Mouse (Mus musculus): Measurements from ENCODE around the gene Tmc3. TPM values are rescaled to one million over a fixed set of nuclear protein-coding genes. Genes with fewer than 3 reads are reported as not detected.

Gene Tmc3
- polyA plus RNA-seq, 1 experiment from 2014 or later: 0.23 TPM

DNA sequence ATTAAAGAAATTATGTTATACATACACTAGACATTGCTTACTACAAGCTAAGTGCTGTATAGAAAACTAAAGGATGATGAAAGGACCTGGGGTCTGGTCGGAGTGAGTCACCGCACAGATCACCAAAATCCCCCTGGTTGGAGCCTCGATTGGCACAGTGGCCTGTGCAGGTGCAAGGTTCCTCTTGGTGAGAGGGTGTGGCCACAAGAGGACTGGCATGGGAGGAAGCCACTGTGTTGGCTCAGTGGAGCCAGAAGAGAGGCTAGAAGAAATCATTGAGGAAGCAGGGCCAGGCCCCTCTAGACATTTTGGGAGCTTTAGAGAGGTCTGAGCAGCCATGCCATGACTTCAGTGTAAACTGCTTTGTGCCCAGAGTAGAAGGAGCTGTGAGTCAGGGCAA, 54.4 kb downstream of the Tmc3 start:
- Histone ChIP-seq H3K4me3 (replicated peaks) (no peak overlapping the region), H3K4me1 (replicated peaks) (peaks cover 5% of the 10 kb centered on the region), H3K36me3 (replicated peaks) (peaks cover 44% of the 10 kb centered on the region), H3K27me3 (no peaks in the 10 kb centered on the region), H3K9ac (no peak overlapping the region), H3K27ac (replicated peaks) (no peak overlapping the region), H3K4me2 (no peak overlapping the region), H3K9me3 (replicated peaks) (no peaks in the 10 kb centered on the region)
- 53% methylated on average over 3 of the region's 3 CpGs for WGBS (ENCODE audit: insufficient replicate concordance)
- no peak for ATAC-seq (ENCODE audit: insufficient read depth)

- WGBS (ENCODE audit: insufficient replicate concordance): 70% methylated on average over 5 of the region's 5 CpGs
- H3K9me3 ChIP-seq (replicated peaks): no peaks in the 10 kb centered on the region
- no peak for ATAC-seq (ENCODE audit: insufficient read depth)
- H3K27me3 ChIP-seq: no peaks in the 10 kb centered on the region
- peaks cover 38% of the 10 kb centered on the region for H3K36me3 ChIP-seq (replicated peaks)
- peaks cover 5% of the 10 kb centered on the region; the same call in 1 of the 2 replicates for H3K4me1 ChIP-seq (replicated peaks)
- no peak overlapping the region for H3K27ac ChIP-seq (replicated peaks)
- no peak overlapping the region for H3K4me2 ChIP-seq
- no peak overlapping the region for H3K4me3 ChIP-seq (replicated peaks)
- H3K9ac ChIP-seq: no peak overlapping the region
These were observed 55.9 kb downstream of the Tmc3 start for GRCm38 (mm10) chr7:83640581-83640980.

DNA sequence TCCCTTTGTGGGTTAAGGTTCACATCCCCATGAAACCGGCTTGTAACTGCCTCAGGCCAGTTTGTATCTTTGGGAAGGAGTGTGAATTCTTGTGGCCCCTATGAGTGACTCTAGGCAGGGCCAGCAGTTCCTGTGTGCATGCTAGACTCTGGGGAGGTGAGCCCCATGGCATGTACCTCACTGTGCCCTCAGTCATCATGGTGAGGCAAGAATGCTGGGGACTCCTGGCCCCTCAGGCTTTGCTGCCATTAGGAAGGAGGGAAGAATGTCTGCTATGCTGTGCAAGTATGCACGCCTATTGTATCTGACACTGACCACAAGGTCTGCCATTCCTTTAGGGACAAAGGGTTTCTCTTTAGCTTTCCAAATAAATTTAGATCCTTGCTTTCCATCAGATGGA, 56.4 kb downstream of the Tmc3 start:
- Histone ChIP-seq H3K4me1 (replicated peaks) (peaks cover 5% of the 10 kb centered on the region; the same call in 1 of the 2 replicates), H3K4me2 (no peak overlapping the region), H3K9ac (no peak overlapping the region), H3K27me3 (no peaks in the 10 kb centered on the region), H3K9me3 (replicated peaks) (no peaks in the 10 kb centered on the region), H3K27ac (replicated peaks) (no peak overlapping the region), H3K36me3 (replicated peaks) (peaks cover 38% of the 10 kb centered on the region), H3K4me3 (replicated peaks) (no peak overlapping the region)
- ATAC-seq (ENCODE audit: insufficient read depth): no peak
- 53% methylated on average over 2 of the region's 2 CpGs for WGBS (ENCODE audit: insufficient replicate concordance)

- H3K9me3 ChIP-seq (replicated peaks): no peaks in the 10 kb centered on the region
- 73% methylated on average over 6 of the region's 6 CpGs for WGBS (ENCODE audit: insufficient replicate concordance)
- ATAC-seq (ENCODE audit: insufficient read depth): no peak
- H3K4me3 ChIP-seq (replicated peaks): no peak overlapping the region
- H3K4me1 ChIP-seq (replicated peaks): peaks cover 5% of the 10 kb centered on the region; the same call in 1 of the 2 replicates
- no peak overlapping the region for H3K9ac ChIP-seq
- peaks cover 29% of the 10 kb centered on the region for H3K36me3 ChIP-seq (replicated peaks)
- H3K27me3 ChIP-seq: no peaks in the 10 kb centered on the region
- H3K4me2 ChIP-seq: no peak overlapping the region
- no peak overlapping the region for H3K27ac ChIP-seq (replicated peaks)
These were observed 58.9 kb downstream of the Tmc3 start for GRCm38 (mm10) chr7:83643581-83643980.

GRCm38 (mm10) chr7:83644761-83645160, 60.0 kb downstream of the Tmc3 start:
- no peak overlapping the region for H3K4me3 ChIP-seq (replicated peaks)
- H3K36me3 ChIP-seq (replicated peaks): peaks cover 24% of the 10 kb centered on the region
- no peaks in the 10 kb centered on the region for H3K9me3 ChIP-seq (replicated peaks)
- WGBS (ENCODE audit: insufficient replicate concordance): 55% methylated on average over 2 of the region's 2 CpGs
- ATAC-seq (ENCODE audit: insufficient read depth): no peak
- H3K4me1 ChIP-seq (replicated peaks): no peaks in the 10 kb centered on the region
- no peak overlapping the region for H3K9ac ChIP-seq
- no peak overlapping the region for H3K4me2 ChIP-seq
- no peak overlapping the region for H3K27ac ChIP-seq (replicated peaks)
- H3K27me3 ChIP-seq: no peaks in the 10 kb centered on the region

GRCm38 (mm10) chr7:83645476-83645875, 60.7 kb downstream of the Tmc3 start:
- Histone ChIP-seq H3K4me3 (replicated peaks) (no peak overlapping the region), H3K36me3 (replicated peaks) (peaks cover 21% of the 10 kb centered on the region), H3K4me1 (replicated peaks) (no peaks in the 10 kb centered on the region), H3K9me3 (replicated peaks) (no peaks in the 10 kb centered on the region), H3K9ac (no peak overlapping the region), H3K4me2 (no peak overlapping the region), H3K27ac (replicated peaks) (no peak overlapping the region), H3K27me3 (no peaks in the 10 kb centered on the region)
- WGBS (ENCODE audit: insufficient replicate concordance): 42% methylated on average over 5 of the region's 5 CpGs
- ATAC-seq (ENCODE audit: insufficient read depth): 0 out of 2 replicates have a peak, but pooled peaks have one; percentile 8

DNA sequence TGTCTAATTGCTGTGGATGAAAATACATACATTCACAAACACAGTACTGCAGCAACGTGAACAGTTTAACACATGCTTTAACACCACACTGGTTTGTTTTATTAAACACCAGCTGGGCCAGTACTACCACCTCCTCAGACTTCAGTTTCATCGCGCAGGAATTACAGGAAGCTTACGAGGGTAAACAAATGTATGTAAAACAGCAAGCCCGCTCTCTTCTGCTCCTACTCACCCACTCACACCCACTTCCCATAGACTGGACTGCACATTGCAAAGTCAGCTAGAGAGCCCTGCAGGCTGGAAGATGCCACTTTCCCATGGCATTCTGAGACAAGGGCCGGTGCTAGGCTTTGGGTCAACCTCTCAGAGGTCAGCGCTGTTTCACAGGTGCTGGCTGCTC, 64.1 kb downstream of the Tmc3 start:
- Histone ChIP-seq H3K4me3 (replicated peaks) (no peak overlapping the region), H3K4me1 (replicated peaks) (peaks cover 4% of the 10 kb centered on the region; the same call in 1 of the 2 replicates), H3K9me3 (replicated peaks) (no peaks in the 10 kb centered on the region), H3K9ac (no peak overlapping the region), H3K36me3 (replicated peaks) (peaks cover 3% of the 10 kb centered on the region; the same call in 1 of the 2 replicates), H3K27ac (replicated peaks) (no peak overlapping the region), H3K4me2 (no peak overlapping the region), H3K27me3 (no peaks in the 10 kb centered on the region)
- ATAC-seq (ENCODE audit: insufficient read depth): no peak
- 70% methylated on average over 7 of the region's 7 CpGs for WGBS (ENCODE audit: insufficient replicate concordance)

DNA sequence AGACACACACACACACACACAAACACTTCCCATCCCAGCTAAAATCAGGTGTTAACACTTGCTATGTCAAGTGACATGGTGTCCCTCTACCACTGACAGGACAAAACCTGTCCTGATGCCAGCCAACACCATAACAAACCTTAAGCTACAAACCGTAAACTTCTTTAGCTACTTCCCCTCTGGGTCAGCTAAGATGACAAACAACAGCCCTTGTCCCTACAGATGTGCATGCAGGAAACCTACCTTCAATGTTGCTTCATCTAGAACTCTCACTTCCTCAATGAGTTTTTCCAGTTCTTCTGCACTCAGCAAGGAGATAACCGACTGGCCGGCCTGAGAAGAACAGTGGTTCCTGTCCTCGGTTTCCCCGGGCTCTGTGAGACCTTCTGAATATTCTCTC, 65.9 kb downstream of the Tmc3 start:
- 24% methylated on average over 5 of the region's 5 CpGs for WGBS (ENCODE audit: insufficient replicate concordance)
- H3K9me3 ChIP-seq (replicated peaks): no peaks in the 10 kb centered on the region
- H3K4me2 ChIP-seq: peak overlapping the region; percentile 38
- no peak for ATAC-seq (ENCODE audit: insufficient read depth)
- no peaks in the 10 kb centered on the region for H3K27me3 ChIP-seq
- H3K36me3 ChIP-seq (replicated peaks): no peaks in the 10 kb centered on the region; the same call in 1 of the 2 replicates
- no peak overlapping the region for H3K27ac ChIP-seq (replicated peaks)
- no peak overlapping the region for H3K9ac ChIP-seq
- H3K4me1 ChIP-seq (replicated peaks): peaks cover 4% of the 10 kb centered on the region; the same call in 1 of the 2 replicates
- H3K4me3 ChIP-seq (replicated peaks): no peak overlapping the region

- H3K4me2 ChIP-seq: peak overlapping the region; percentile 34; the same call in 1 of the 2 replicates
- H3K4me1 ChIP-seq (replicated peaks): peaks cover 4% of the 10 kb centered on the region; the same call in 1 of the 2 replicates
- ATAC-seq (ENCODE audit: insufficient read depth): no peak
- H3K9ac ChIP-seq: no peak overlapping the region
- H3K27ac ChIP-seq (replicated peaks): no peak overlapping the region
- no peaks in the 10 kb centered on the region for H3K9me3 ChIP-seq (replicated peaks)
- no peak overlapping the region for H3K4me3 ChIP-seq (replicated peaks)
- WGBS (ENCODE audit: insufficient replicate concordance): 55% methylated on average over 5 of the region's 5 CpGs
- H3K36me3 ChIP-seq (replicated peaks): no peaks in the 10 kb centered on the region
- H3K27me3 ChIP-seq: no peaks in the 10 kb centered on the region
These were observed 67.8 kb downstream of the Tmc3 start for GRCm38 (mm10) chr7:83652498-83652897.

DNA sequence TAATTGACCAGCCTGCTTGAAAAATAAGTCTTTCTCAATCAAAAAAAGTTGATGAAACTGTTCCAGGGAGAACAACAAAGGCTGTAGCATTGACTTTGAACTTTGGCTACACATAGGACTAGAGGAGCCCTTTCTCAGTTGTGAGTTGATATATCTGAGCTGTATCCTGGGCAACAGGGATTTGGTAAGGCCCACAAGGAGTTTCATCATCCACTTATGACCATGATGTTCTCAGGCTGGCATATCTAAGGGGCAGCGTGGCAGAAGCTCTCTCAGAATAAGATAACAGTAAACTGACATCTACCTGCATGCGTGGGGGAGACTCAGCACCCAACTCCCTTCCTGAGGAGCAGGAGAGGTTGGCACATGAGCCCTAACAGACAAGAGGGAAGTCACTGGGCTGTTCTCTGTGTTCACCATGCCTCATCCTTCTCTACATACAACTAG, 68.9 kb downstream of the Tmc3 start:
- H3K4me3 ChIP-seq (replicated peaks): peak overlapping the region; percentile 43
- H3K9ac ChIP-seq: no peak overlapping the region
- H3K27ac ChIP-seq (replicated peaks): no peak overlapping the region
- H3K27me3 ChIP-seq: no peaks in the 10 kb centered on the region
- H3K4me2 ChIP-seq: peak overlapping the region; percentile 34
- peak; percentile 27; the same call in 1 of the 2 replicates for ATAC-seq (ENCODE audit: insufficient read depth)
- H3K36me3 ChIP-seq (replicated peaks): no peaks in the 10 kb centered on the region
- H3K4me1 ChIP-seq (replicated peaks): peaks cover 4% of the 10 kb centered on the region; the same call in 1 of the 2 replicates
- H3K9me3 ChIP-seq (replicated peaks): no peaks in the 10 kb centered on the region
- 21% methylated on average over 2 of the region's 2 CpGs for WGBS (ENCODE audit: insufficient replicate concordance)

DNA sequence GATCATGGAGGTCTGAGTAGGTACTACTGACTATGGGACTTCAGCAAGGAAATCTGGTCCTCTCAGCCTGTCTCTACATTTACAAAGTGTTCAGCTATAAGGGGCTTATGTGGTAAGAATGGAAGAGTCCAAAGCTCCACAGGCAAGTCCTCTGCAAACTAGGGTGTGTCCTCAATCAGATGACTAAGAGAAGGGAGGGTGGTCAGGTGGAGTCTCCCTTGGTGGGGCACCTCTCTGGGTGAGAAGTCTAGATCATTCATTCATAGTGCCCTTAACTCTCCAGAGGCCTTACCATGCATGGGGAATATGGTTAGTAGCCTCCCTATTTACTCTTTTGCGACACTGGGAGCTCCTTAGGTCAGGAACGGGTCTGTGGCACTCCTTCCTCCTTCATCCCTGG, 69.5 kb downstream of the Tmc3 start:
- H3K27ac ChIP-seq (replicated peaks): 0 out of 2 replicates have a peak overlapping the region, but pooled peaks have one; percentile 11
- no peaks in the 10 kb centered on the region for H3K9me3 ChIP-seq (replicated peaks)
- H3K4me3 ChIP-seq (replicated peaks): peak overlapping the region; percentile 43
- 28% methylated on average over 2 of the region's 2 CpGs for WGBS (ENCODE audit: insufficient replicate concordance)
- no peak for ATAC-seq (ENCODE audit: insufficient read depth)
- H3K4me2 ChIP-seq: peak overlapping the region; percentile 34
- peaks cover 4% of the 10 kb centered on the region; the same call in 1 of the 2 replicates for H3K4me1 ChIP-seq (replicated peaks)
- H3K27me3 ChIP-seq: no peaks in the 10 kb centered on the region
- H3K36me3 ChIP-seq (replicated peaks): no peaks in the 10 kb centered on the region
- H3K9ac ChIP-seq: no peak overlapping the region

All from liver, embryonic 15.5 days (tissue).